Mouse (Mus musculus) stomach, embryonic 15.5 days (tissue): ENCODE measurements around the gene Pde6d. TPM values are rescaled to one million over a fixed set of nuclear protein-coding genes. Genes with fewer than 3 reads are reported as not detected.
"Not testable (repeated sequence)": the region's sequence is repeated elsewhere in the genome, so short reads cannot be mapped to it uniquely, and the experiment has no call there.

Experiments
- ATAC-seq: fragments of 200-750 bp; cut with Nextera tagmentation; 2 replicates; pipeline ENCODE4 v1.8.0; 2017; ENCODE audit warnings: low read depth, moderate number of reproducible peaks, moderate TSS enrichment; ENCODE audit not compliant: insufficient read depth, low FRiP score
- H3K27ac ChIP-seq: fragments of 300-500 bp; sonication (generic); 2 replicates; pipeline ENCODE4 v1.5.1; 2015; ENCODE audit warnings: mild to moderate bottlenecking, inconsistent platforms
- H3K27me3 ChIP-seq: fragments of 300-500 bp; sonication (generic); replicated peaks from 2 replicates; pipeline ENCODE4 v1.6.1; 2015; ENCODE audit warnings: inconsistent platforms
- H3K36me3 ChIP-seq: fragments of 300-500 bp; sonication (generic); 2 replicates; pipeline ENCODE4 v1.6.1; 2015; ENCODE audit warnings: inconsistent platforms
- H3K4me1 ChIP-seq: fragments of 300-500 bp; sonication (generic); 2 replicates; pipeline ENCODE4 v1.6.1; 2015; ENCODE audit warnings: inconsistent platforms
- H3K4me2 ChIP-seq: fragments of 300-500 bp; sonication (generic); 2 replicates; pipeline ENCODE4 v1.6.1; 2015; ENCODE audit warnings: mild to moderate bottlenecking, inconsistent platforms
- H3K4me3 ChIP-seq: fragments of 300-500 bp; sonication (generic); replicated peaks from 2 replicates; pipeline ENCODE4 v1.5.1; 2015; ENCODE audit warnings: inconsistent platforms
- H3K9ac ChIP-seq: fragments of 300-500 bp; sonication (generic); 2 replicates; pipeline ENCODE4 v1.6.1; 2015; ENCODE audit warnings: inconsistent platforms
- H3K9me3 ChIP-seq: fragments of 300-500 bp; sonication (generic); 2 replicates; pipeline ENCODE4 v1.6.1; 2016; ENCODE audit warnings: inconsistent platforms
- WGBS: fragments of 180-500 bp; shearing (Covaris S2); methylation state at CpG from one replicate; pipeline ENCODE4 v1.1.7; 2015; 5-methylcytosine and 5-hydroxymethylcytosine counted together
- polyA plus RNA-seq: library from polyadenylated mRNA; unstranded; fragments of >200 nt; fragmentation: Nextera tagmentation; extraction: Ambion mirVana; gene quantifications from 2 replicates; pipeline ENCODE4 v1.2.1, GENCODE M21; 2015

Pde6d gene
- polyA plus RNA-seq, 1 experiment from 2014 or later = 53.7 TPM

DNA sequence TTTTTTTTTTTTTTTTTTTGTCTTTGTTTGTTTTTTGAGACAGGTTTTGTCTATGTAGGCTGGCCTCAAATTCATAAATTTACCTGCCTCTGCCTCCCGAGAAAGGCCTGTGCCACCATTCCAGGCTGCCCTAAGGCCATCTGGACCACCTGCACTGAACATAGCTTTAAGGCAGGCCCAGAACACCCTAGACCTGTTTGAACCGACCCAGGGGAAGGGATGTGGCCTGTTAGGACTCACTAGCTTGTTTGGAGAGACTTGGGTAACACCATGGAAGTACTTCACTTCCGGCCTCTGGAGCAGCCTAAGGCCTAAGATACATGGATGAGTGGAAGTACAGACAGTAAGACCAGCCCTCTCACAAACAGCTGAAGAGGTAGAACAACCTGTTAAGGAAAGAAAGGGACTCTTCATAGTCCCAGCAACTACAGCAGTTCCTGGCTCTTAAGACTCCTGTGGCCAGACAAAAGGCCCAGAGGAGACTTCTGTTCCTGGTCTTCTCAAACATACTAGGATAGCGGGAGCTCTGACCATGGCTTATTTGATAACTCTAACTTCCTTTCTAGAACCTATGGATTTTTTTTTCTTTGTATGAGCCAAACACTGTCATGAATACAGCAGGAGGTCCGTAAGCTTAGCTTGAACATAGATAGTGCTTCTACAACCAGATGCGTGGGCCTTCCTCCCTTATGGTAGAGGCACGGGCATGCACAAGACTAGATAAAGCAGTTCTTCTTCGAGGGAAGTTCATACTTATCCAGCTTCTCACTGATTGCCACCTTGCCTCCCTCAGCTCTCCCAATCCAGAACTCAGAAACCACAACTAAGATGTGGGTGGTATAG is 58.4 kb downstream of the Pde6d start:
- ATAC-seq = no peak
- WGBS = 81% methylated on average over 8 of the region's 8 CpGs

DNA sequence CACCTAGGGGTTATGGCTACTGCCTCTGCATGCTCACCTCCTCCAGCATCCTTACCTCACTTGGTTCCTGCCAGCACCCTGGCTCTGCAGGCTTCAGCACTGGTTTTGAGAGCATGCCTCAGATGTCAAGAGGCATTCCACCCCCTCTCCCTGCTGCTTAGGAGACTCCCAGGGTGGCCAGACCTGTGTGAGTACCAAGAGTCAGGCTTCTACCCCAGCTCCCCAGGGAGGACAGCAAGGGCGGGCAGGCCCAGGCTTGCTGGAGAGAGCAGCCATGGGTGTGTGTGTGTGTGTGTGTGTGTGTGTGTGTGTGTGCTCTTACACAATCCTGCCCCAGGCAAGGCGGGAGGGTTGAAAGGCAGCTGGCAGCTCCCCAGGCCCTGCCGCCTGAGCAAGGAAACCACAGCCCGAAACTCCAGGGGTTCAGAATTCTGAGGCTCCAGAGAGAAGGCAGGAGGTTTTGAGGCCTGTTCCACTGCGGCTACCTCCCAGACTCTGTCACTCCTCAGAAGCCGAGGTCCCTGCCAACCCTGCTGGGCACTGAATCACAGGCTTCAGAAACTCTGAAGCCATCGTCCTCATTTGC is 60.0 kb downstream of the Pde6d start:
- no peaks in the 10 kb centered on the region for H3K36me3 ChIP-seq
- WGBS = 56% methylated on average over 7 of the region's 7 CpGs
- H3K4me1 ChIP-seq = peaks cover 18% of the 10 kb centered on the region
- no peak overlapping the region for H3K9ac ChIP-seq
- no peak overlapping the region for H3K4me2 ChIP-seq
- H3K27me3 ChIP-seq = no peaks in the 10 kb centered on the region
- H3K27ac ChIP-seq = peak overlapping the region; percentile 84
- no peaks in the 10 kb centered on the region for H3K9me3 ChIP-seq
- no peak overlapping the region for H3K4me3 ChIP-seq
- ATAC-seq = no peak

More for the DNA sequence above, 58.4 kb downstream of the Pde6d start:
- peak overlapping the region; percentile 100; the same call in 1 of the 2 replicates for H3K27ac ChIP-seq
- peaks cover 18% of the 10 kb centered on the region for H3K4me1 ChIP-seq
- H3K4me3 ChIP-seq = no peak overlapping the region
- H3K27me3 ChIP-seq = no peaks in the 10 kb centered on the region
- no peak overlapping the region for H3K9ac ChIP-seq
- H3K4me2 ChIP-seq = no peak overlapping the region
- no peaks in the 10 kb centered on the region for H3K9me3 ChIP-seq
- H3K36me3 ChIP-seq = no peaks in the 10 kb centered on the region

DNA sequence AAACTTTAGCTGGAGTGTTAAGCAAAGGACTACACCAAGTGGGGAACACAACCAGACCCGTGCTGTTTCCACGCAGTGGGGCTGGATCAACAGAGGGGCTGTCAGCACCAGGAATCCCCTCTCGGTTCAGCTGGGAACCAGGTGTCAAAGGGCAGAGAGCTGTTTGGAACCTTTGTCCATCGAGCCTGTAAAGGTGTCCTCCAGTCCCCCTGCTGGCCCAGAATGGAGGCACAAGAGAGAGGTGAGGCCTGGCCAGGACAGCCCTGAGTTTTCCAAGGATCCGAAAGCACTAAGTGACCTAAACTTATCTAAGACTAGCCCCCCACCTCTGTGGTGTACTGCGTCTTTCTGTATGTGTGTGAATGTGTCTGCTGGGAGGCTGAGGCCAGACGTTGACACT is 62.1 kb downstream of the Pde6d start:
- ATAC-seq = no peak
- H3K4me3 ChIP-seq = no peak overlapping the region
- H3K9me3 ChIP-seq = no peaks in the 10 kb centered on the region
- H3K4me1 ChIP-seq = peaks cover 18% of the 10 kb centered on the region
- H3K9ac ChIP-seq = no peak overlapping the region
- no peak overlapping the region for H3K27ac ChIP-seq
- WGBS = 36% methylated on average over 7 of the region's 7 CpGs
- H3K4me2 ChIP-seq = no peak overlapping the region
- H3K27me3 ChIP-seq = no peaks in the 10 kb centered on the region
- H3K36me3 ChIP-seq = no peaks in the 10 kb centered on the region

DNA sequence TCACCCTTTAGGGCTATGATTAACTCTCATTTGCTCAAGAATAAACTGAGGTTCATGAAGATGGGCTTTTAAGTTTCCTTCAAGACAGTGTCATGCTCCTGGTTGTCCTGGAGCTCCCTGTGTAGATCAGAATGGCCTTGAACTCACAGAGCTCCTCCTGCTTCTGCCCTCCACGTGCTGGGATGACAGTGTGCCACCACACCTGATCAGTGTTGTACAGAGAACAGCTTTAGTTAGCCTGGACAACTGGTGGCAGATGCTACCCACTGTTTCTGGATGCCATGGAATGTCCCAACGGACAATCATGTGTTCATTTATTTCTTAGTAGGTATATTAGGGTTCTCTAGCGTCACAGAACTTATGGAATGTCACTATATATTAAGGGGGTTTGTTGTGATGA is 65.4 kb downstream of the Pde6d start:
- no peaks in the 10 kb centered on the region for H3K27me3 ChIP-seq
- H3K4me1 ChIP-seq = peaks cover 4% of the 10 kb centered on the region; the same call in 1 of the 2 replicates
- no peak overlapping the region for H3K4me2 ChIP-seq
- WGBS = 69% methylated on average over 3 of the region's 3 CpGs
- H3K27ac ChIP-seq = no peak overlapping the region
- no peak overlapping the region for H3K9ac ChIP-seq
- no peak overlapping the region for H3K4me3 ChIP-seq
- no peaks in the 10 kb centered on the region for H3K9me3 ChIP-seq
- ATAC-seq = no peak
- H3K36me3 ChIP-seq = no peaks in the 10 kb centered on the region

DNA sequence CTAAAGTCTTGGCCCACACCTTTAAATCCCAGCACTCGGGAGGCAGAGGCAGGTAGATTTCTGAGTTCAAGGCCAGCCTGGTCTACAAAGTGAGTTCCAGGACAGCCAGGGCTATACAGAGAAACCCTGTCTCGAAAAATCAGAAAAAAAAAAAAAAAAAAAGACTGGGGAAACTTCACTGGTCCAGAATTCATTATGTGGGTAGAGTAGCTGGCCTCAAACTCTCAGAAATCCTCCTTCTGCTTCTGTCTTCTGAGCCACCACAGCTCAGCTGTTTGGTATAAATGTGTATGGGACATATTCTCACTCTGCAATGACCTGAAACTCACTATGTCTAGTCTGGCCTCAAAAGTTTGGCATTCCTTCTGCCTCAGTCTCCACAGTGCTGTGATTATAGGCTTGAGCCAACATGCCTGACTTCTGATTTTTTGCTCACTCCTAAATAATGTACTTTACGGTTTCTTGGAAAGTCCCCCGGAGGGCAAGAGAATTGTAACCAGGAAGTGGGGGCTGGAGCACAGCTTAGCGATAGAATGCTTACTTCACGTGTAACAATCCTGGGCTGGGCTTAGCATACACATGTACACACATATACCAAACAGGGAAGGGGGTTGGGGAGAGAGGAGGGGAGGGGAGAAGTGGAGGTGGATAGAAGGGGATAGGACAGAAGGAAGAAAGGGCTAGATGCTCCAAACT is 66.6 kb downstream of the Pde6d start:
- H3K36me3 ChIP-seq = no peaks in the 10 kb centered on the region
- H3K4me3 ChIP-seq = no peak overlapping the region
- H3K9ac ChIP-seq = no peak overlapping the region
- no peaks in the 10 kb centered on the region for H3K9me3 ChIP-seq
- H3K27me3 ChIP-seq = no peaks in the 10 kb centered on the region
- no peak for ATAC-seq
- H3K4me1 ChIP-seq = no peaks in the 10 kb centered on the region
- no peak overlapping the region for H3K27ac ChIP-seq
- WGBS = 45% methylated on average over 6 of the region's 6 CpGs
- H3K4me2 ChIP-seq = no peak overlapping the region

DNA sequence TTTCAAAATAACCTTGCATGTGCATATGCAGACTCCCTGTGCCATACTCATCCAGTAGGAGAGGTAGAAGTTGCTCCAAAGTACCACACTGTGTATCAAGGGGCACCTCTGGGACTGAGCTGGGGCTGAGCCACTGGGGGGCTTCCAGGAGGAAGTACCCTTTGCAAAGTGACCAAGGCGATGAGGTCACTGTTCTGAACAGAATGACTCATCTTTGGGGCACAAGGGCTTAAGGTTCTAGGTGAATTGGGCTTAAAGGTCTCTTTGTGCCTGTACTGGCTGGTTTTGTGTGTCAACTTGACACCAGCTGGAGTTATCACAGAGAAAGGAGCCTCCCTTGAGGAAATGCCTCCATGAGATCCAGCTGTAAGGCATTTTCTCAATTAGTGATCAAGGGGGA is 69.4 kb downstream of the Pde6d start:
- not testable (repeated sequence) for H3K9me3 ChIP-seq, H3K27ac ChIP-seq, H3K4me3 ChIP-seq, H3K36me3 ChIP-seq, H3K4me2 ChIP-seq, H3K27me3 ChIP-seq, H3K9ac ChIP-seq, ATAC-seq, H3K4me1 ChIP-seq
- WGBS = 76% methylated on average over 1 of the region's 1 CpGs

DNA sequence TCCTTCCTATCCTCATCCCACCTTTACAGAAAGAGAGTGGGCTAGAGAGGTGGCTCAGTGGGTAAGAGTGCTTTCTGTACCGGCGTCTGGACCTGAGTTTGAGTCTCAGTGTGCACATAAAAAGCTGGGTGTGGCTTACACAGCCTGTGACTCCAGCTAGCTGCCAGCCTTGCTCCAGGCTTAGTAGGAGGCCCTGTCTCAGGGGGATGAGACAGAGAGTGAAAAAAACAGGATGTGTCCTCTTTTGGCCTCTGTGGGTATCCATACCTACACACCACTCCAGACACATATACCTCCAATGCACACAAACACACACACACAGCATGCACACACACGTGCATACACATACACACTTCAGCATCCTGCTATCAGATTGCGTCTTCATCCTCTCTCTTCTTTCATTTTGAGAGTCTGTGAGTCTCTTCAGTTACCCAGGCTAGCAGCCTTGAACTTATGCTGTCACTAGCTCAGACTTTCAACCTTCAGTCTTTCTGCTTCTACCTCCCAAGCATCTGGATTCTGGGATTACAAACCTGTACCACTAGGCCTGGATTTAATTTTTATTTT is 70.2 kb downstream of the Pde6d start:
- Histone ChIP-seq H3K9ac (no peak overlapping the region), H3K27ac (no peak overlapping the region), H3K27me3 (no peaks in the 10 kb centered on the region), H3K4me1 (peaks cover 7% of the 10 kb centered on the region; the same call in 1 of the 2 replicates), H3K36me3 (no peaks in the 10 kb centered on the region), H3K4me3 (no peak overlapping the region), H3K9me3 (no peaks in the 10 kb centered on the region), H3K4me2 (no peak overlapping the region)
- 80% methylated on average over 4 of the region's 4 CpGs for WGBS
- ATAC-seq = no peak

DNA sequence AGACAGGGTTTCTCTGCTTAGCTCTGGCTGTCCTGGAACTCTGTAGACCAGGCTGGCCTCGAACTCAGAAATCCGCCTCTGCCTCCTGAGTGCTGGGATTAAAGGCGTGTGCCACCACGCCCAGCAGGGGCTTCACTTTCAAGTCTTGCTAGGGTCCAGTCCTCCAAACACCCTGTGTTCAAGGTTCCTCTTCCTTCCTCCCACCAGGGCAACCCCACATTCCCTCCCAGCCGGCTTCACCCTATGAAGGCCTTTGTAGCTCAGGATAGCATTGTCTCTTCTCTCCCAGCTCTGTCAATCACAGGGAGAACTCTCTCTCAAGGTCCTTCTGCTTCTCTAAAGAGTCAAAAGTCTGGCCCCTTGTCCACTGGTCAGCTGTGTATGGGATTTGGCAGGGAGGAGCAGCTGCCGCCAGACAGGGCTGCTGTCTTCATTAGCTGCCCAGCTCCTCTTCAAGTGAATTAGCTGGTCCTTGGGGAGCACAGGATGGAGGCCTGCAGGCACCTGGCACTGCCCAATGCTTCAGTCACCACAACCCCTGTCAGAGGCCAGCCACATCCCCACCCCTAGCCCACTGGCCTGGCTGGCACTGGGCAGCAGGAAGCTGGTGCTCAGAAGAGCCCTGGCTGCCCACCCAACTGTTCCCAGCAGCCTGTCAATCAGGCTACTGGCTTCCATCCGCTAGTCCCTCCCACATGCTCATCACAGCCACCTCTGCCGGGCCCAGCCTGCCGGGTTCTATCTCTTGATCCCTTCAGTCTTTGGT is 71.6 kb downstream of the Pde6d start:
- Histone ChIP-seq H3K4me1 (peaks cover 15% of the 10 kb centered on the region; the same call in 1 of the 2 replicates), H3K9ac (no peak overlapping the region), H3K4me2 (no peak overlapping the region), H3K36me3 (no peaks in the 10 kb centered on the region), H3K27me3 (no peaks in the 10 kb centered on the region), H3K9me3 (no peaks in the 10 kb centered on the region), H3K4me3 (no peak overlapping the region), H3K27ac (no peak overlapping the region)
- no peak for ATAC-seq
- 73% methylated on average over 9 of the region's 9 CpGs for WGBS

DNA sequence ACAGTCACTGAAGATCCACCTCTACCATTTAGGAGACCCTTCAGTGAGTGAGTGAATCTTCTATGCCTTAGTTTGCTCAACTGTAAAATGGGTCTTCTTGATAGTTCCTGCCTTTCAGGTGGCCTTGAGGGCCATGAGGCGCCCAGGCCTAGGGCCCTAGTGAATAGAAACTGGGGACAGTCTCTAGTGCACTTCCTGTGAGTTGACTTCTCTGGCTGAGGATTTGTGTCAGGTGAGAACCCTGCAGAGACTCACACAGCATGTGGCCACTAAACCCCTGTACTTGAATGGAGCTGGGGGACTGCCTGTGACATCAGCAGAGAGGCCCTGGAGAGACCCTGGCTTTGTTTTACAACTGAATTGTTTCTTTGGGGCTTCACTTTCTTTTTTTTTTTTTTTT is 72.2 kb downstream of the Pde6d start:
- Histone ChIP-seq H3K36me3 (no peaks in the 10 kb centered on the region), H3K9me3 (no peaks in the 10 kb centered on the region), H3K4me2 (no peak overlapping the region), H3K4me1 (peaks cover 19% of the 10 kb centered on the region), H3K27me3 (no peaks in the 10 kb centered on the region), H3K4me3 (no peak overlapping the region), H3K9ac (no peak overlapping the region), H3K27ac (no peak overlapping the region)
- ATAC-seq = no peak
- 81% methylated on average over 1 of the region's 1 CpGs for WGBS

DNA sequence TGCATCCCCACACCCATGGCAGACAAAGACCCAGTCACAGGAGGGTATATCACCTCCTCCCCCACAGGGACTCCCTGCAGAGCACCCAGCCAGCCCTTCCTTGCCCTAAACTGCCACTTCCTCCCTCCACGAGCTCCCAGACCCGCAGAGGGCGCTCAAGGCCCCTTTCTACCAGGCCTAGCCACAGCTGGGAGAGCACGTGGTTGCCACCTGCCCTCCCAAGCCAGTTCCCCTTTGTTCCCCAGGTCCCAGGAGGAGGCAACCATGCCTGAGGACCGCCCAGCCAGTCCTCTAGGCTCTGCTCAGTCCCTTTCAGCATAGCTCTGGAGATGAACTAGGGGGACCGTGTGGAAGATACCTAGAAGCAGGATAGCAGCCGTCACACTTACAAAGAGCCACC is 73.0 kb downstream of the Pde6d start:
- WGBS = 14% methylated on average over 7 of the region's 7 CpGs
- H3K36me3 ChIP-seq = no peaks in the 10 kb centered on the region
- H3K27me3 ChIP-seq = no peaks in the 10 kb centered on the region
- ATAC-seq = peak; percentile 74
- H3K9me3 ChIP-seq = no peaks in the 10 kb centered on the region
- H3K9ac ChIP-seq = no peak overlapping the region
- H3K4me2 ChIP-seq = no peak overlapping the region
- H3K4me3 ChIP-seq = no peak overlapping the region
- no peak overlapping the region for H3K27ac ChIP-seq
- H3K4me1 ChIP-seq = peaks cover 27% of the 10 kb centered on the region

DNA sequence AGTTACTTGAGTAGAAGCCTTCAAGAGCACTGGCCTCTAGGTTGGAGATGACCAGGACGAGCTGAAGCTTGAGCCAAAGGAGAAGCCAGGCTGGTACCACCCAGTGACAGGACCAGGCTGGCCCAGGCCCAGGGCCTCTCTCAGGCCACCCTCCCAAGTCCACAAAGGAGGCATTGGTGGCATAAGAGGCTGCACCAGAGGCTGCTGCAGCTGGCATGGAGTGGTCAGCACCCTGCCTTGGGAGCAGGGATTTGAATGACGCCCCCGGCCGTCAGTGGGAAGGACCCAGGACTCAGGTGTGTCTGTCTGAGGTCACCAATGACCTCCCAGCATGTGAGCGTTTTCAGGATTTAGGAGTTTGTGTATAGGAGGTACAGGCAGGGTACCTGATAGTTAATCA is 74.6 kb downstream of the Pde6d start:
- no peak overlapping the region for H3K4me2 ChIP-seq
- H3K27ac ChIP-seq = no peak overlapping the region
- H3K9me3 ChIP-seq = no peaks in the 10 kb centered on the region
- H3K27me3 ChIP-seq = no peaks in the 10 kb centered on the region
- no peak overlapping the region for H3K4me3 ChIP-seq
- no peaks in the 10 kb centered on the region for H3K36me3 ChIP-seq
- ATAC-seq = no peak
- H3K4me1 ChIP-seq = peaks cover 37% of the 10 kb centered on the region
- no peak overlapping the region for H3K9ac ChIP-seq
- 84% methylated on average over 5 of the region's 5 CpGs for WGBS
